Mouse (Mus musculus) ES-E14 (cell line): Measurements from ENCODE around the gene Mogs.

Experiments used
- CHD2 ChIP-seq: IDR thresholded peaks from 2 replicates; pipeline ENCODE4 v1.6.1; 2014; ENCODE audit warnings: mild to moderate bottlenecking, low read depth, low read length, inconsistent platforms
- HCFC1 ChIP-seq: IDR thresholded peaks from 2 replicates; pipeline ENCODE4 v1.6.1; 2012; ENCODE audit warnings: low read length, inconsistent platforms, borderline replicate concordance; ENCODE audit not compliant: insufficient read depth
- MAFK ChIP-seq: IDR thresholded peaks from 2 replicates; pipeline ENCODE4 v1.6.1; 2014; ENCODE audit warnings: mild to moderate bottlenecking, low read depth, low read length, inconsistent platforms; ENCODE audit not compliant: insufficient read depth
- ZC3H11A ChIP-seq: IDR thresholded peaks from 2 replicates; pipeline ENCODE4 v1.6.1; 2012; ENCODE audit warnings: low read depth, mild to moderate bottlenecking, inconsistent platforms, low read length, borderline replicate concordance
- ZNF384 ChIP-seq: IDR thresholded peaks from 2 replicates; pipeline ENCODE4 v1.6.1; 2012; ENCODE audit warnings: low read depth, low read length, inconsistent platforms

DNA sequence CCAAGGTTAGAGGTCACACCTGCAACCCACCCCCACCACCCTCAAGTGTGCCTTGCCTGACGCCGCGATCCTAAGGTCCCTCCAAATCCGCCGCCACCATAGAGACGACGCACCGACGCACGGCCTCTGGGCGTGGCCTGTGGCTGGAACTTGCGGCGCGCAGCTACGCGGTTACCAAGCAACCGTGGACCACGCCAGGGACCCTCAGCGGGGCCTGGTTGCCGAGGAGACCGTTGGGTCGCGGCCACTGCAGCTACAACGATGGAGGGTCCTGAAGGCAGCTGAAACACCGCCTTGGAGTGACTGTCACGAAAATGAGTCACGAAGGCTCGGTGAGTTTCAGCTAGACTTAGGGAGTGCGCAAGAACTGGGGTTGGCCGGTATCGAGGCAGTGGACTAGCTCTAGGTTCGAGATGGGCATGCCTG, 41.0 kb downstream of the Mogs start, which contains the start of the genes Wdr54 and 1700003E16Rik:
- TF ChIP-seq MAFK, result no peak
- TF ChIP-seq HCFC1, result no peak
- no peak for TF ChIP-seq CHD2
- TF ChIP-seq ZNF384, result no peak
- TF ChIP-seq ZC3H11A, result no peak
